Mouse (Mus musculus) MEL (cell line): ENCODE measurements around the gene Grk3. TPM values are rescaled to one million over a fixed set of nuclear protein-coding genes. Genes with fewer than 3 reads are reported as not detected.

Experiments used
- DNase-seq: peaks from one replicate; pipeline ENCODE4 v3.0.0; 2011; ENCODE audit warnings: low read depth, low spot score
- H3K27ac ChIP-seq: 2 replicates; pipeline ENCODE4 v1.5.1; 2012; ENCODE audit warnings: low read depth, mild to moderate bottlenecking, control low read depth, low read length, moderate library complexity; ENCODE audit not compliant: control insufficient read depth
- H3K27me3 ChIP-seq, 2 experiments: fragments of 150-350 bp in 1 of 2; sonication (generic) in 1 of 2; 2 replicates each; pipeline ENCODE4 v1.6.1; 2012; ENCODE audit warnings: low read length in 2 of 2, mild to moderate bottlenecking in 2 of 2, improper control_type of control experiment in 1 of 2, moderate library complexity in 1 of 2; ENCODE audit not compliant: insufficient read depth in 2 of 2, control insufficient read depth in 1 of 2
- H3K36me3 ChIP-seq, 2 experiments: 2 replicates each; pipeline ENCODE4 v1.6.1; 2012 to 2014; ENCODE audit warnings: low read length in 2 of 2, improper control_type of control experiment in 1 of 2, inconsistent platforms in 1 of 2, mild to moderate bottlenecking in 1 of 2; ENCODE audit not compliant: insufficient read depth in 2 of 2, control insufficient read depth in 1 of 2
- H3K4me1 ChIP-seq, 2 experiments: fragments of 150-350 bp in 1 of 2; sonication (generic) in 1 of 2; 2 replicates each; pipeline ENCODE4 v1.6.1; 2012; ENCODE audit warnings: low read length in 2 of 2, improper control_type of control experiment in 1 of 2, mild to moderate bottlenecking in 1 of 2; ENCODE audit not compliant: insufficient read depth in 2 of 2, control insufficient read depth in 1 of 2
- H3K4me3 ChIP-seq, 2 experiments: fragments of 150-350 bp in 1 of 2; sonication (generic) in 1 of 2; 2 replicates each; pipeline ENCODE4 v1.5.1; 2012; ENCODE audit warnings: low read depth in 2 of 2, low read length in 2 of 2, mild to moderate bottlenecking in 2 of 2, moderate library complexity in 2 of 2, control low read depth in 1 of 2, improper control_type of control experiment in 1 of 2; ENCODE audit not compliant: control insufficient read depth in 1 of 2, insufficient read depth in 1 of 2
- H3K79me2 ChIP-seq: 2 replicates; pipeline ENCODE4 v1.6.1; 2012; ENCODE audit warnings: mild to moderate bottlenecking, low read length, moderate library complexity; ENCODE audit not compliant: control insufficient read depth, poor library complexity, insufficient read depth
- H3K9ac ChIP-seq: 2 replicates; pipeline ENCODE4 v1.6.1; 2012; ENCODE audit warnings: low read depth, mild to moderate bottlenecking, control low read depth, low read length, moderate library complexity; ENCODE audit not compliant: control insufficient read depth, poor library complexity, severe bottlenecking
- H3K9me3 ChIP-seq: fragments of 150-350 bp; sonication (generic); replicated peaks from 2 replicates; pipeline ENCODE4 v1.6.1; 2012; ENCODE audit warnings: mild to moderate bottlenecking, low read length, improper control_type of control experiment, moderate library complexity; ENCODE audit not compliant: insufficient read depth
- BHLHE40 ChIP-seq: IDR thresholded peaks from 2 replicates; pipeline ENCODE4 v1.6.1; 2012; ENCODE audit warnings: low read depth, mild to moderate bottlenecking, inconsistent platforms, low read length, improper control_type of control experiment, borderline replicate concordance
- CHD2 ChIP-seq: IDR thresholded peaks from 2 replicates; pipeline ENCODE4 v1.6.1; 2011; ENCODE audit warnings: low read length, improper control_type of control experiment
- CTCF ChIP-seq, 3 experiments: IDR thresholded peaks in 2 of 3; conservative IDR thresholded peaks in 1 of 3; 2 replicates each; pipeline ENCODE4 v1.5.1; 2011 to 2012; ENCODE audit warnings: low read length in 3 of 3, low read depth in 2 of 3, mild to moderate bottlenecking in 2 of 3, improper control_type of control experiment in 1 of 3, inconsistent platforms in 1 of 3, mixed read lengths in 1 of 3, moderate library complexity in 1 of 3; ENCODE audit not compliant: control insufficient read depth in 1 of 3, insufficient read depth in 1 of 3, poor library complexity in 1 of 3, severe bottlenecking in 1 of 3
- EP300 ChIP-seq, 2 experiments: IDR thresholded peaks; 2 replicates each; pipeline ENCODE4 v1.6.1; 2011; ENCODE audit warnings: improper control_type of control experiment in 2 of 2, low read length in 2 of 2, low read depth in 1 of 2, mild to moderate bottlenecking in 1 of 2
- ETS1 ChIP-seq: IDR thresholded peaks from 2 replicates; pipeline ENCODE4 v1.6.1; 2012; ENCODE audit warnings: low read depth, mild to moderate bottlenecking, inconsistent platforms, low read length, improper control_type of control experiment, moderate library complexity
- HCFC1 ChIP-seq: IDR thresholded peaks from 2 replicates; pipeline ENCODE4 v1.6.1; 2012; ENCODE audit warnings: low read depth, mild to moderate bottlenecking, inconsistent platforms, low read length, improper control_type of control experiment, moderate library complexity
- JUND ChIP-seq: IDR thresholded peaks from 2 replicates; pipeline ENCODE4 v1.6.1; 2011; ENCODE audit warnings: low read depth, mild to moderate bottlenecking, improper control_type of control experiment, low read length
- KAT2A ChIP-seq: conservative IDR thresholded peaks from 2 replicates; pipeline ENCODE4 v1.6.1; 2012; ENCODE audit warnings: low read depth, low read length, improper control_type of control experiment, inconsistent platforms
- MAFK ChIP-seq: IDR thresholded peaks from 2 replicates; pipeline ENCODE4 v1.6.1; 2011; ENCODE audit warnings: low read depth, mild to moderate bottlenecking, low read length, improper control_type of control experiment, borderline replicate concordance
- MAX ChIP-seq: IDR thresholded peaks from 2 replicates; pipeline ENCODE4 v1.6.1; 2011; ENCODE audit warnings: low read length, improper control_type of control experiment
- MAZ ChIP-seq: IDR thresholded peaks from 2 replicates; pipeline ENCODE4 v1.6.1; 2012; ENCODE audit warnings: low read depth, mild to moderate bottlenecking, inconsistent platforms, low read length, improper control_type of control experiment
- MEF2A ChIP-seq: IDR thresholded peaks from 2 replicates; pipeline ENCODE4 v1.6.1; 2014; ENCODE audit warnings: low read depth, mild to moderate bottlenecking, inconsistent platforms, low read length, improper control_type of control experiment; ENCODE audit not compliant: poor library complexity, insufficient replicate concordance, severe bottlenecking; ENCODE audit errors: extremely low read depth
- MXI1 ChIP-seq: IDR thresholded peaks from 2 replicates; pipeline ENCODE4 v1.6.1; 2011; ENCODE audit warnings: mild to moderate bottlenecking, low read depth, low read length, improper control_type of control experiment
- NRF1 ChIP-seq: IDR thresholded peaks from 2 replicates; pipeline ENCODE4 v1.6.1; 2014; ENCODE audit warnings: low read depth, mild to moderate bottlenecking, inconsistent platforms, low read length, improper control_type of control experiment, moderate library complexity; ENCODE audit not compliant: poor library complexity, insufficient read depth, severe bottlenecking
- POLR2AphosphoS5 ChIP-seq: IDR thresholded peaks from 2 replicates; pipeline ENCODE4 v1.6.1; 2012; ENCODE audit warnings: low read depth, borderline replicate concordance, mild to moderate bottlenecking, inconsistent platforms, low read length, moderate library complexity, mixed read lengths
- RAD21 ChIP-seq: IDR thresholded peaks from 2 replicates; pipeline ENCODE4 v1.6.1; 2011; ENCODE audit warnings: mild to moderate bottlenecking, low read depth, low read length, improper control_type of control experiment
- RCOR1 ChIP-seq: IDR thresholded peaks from 2 replicates; pipeline ENCODE4 v1.6.1; 2012; ENCODE audit warnings: low read depth, mild to moderate bottlenecking, inconsistent platforms, low read length, improper control_type of control experiment
- SMC3 ChIP-seq: IDR thresholded peaks from 2 replicates; pipeline ENCODE4 v1.6.1; 2011; ENCODE audit warnings: low read depth, low read length, improper control_type of control experiment
- TAL1 ChIP-seq: IDR thresholded peaks from 2 replicates; pipeline ENCODE4 v1.6.1; 2012; ENCODE audit warnings: mild to moderate bottlenecking, inconsistent platforms, low read length, moderate library complexity, mixed read lengths
- TBP ChIP-seq: IDR thresholded peaks from 2 replicates; pipeline ENCODE4 v1.8.0; 2011; ENCODE audit warnings: low read depth, low read length, improper control_type of control experiment
- TCF12 ChIP-seq: IDR thresholded peaks from 2 replicates; pipeline ENCODE4 v1.6.1; 2014; ENCODE audit warnings: low read depth, mild to moderate bottlenecking, inconsistent platforms, low read length, improper control_type of control experiment, moderate library complexity
- UBTF ChIP-seq: IDR thresholded peaks from 2 replicates; pipeline ENCODE4 v1.6.1; 2012; ENCODE audit warnings: low read depth, mild to moderate bottlenecking, inconsistent platforms, low read length, improper control_type of control experiment, moderate library complexity, borderline replicate concordance; ENCODE audit not compliant: insufficient read depth
- ZKSCAN1 ChIP-seq: IDR thresholded peaks from 2 replicates; pipeline ENCODE4 v1.6.1; 2012; ENCODE audit warnings: low read depth, mild to moderate bottlenecking, inconsistent platforms, low read length, improper control_type of control experiment, moderate library complexity
- ZMIZ1 ChIP-seq: IDR thresholded peaks from 2 replicates; pipeline ENCODE4 v1.6.1; 2012; ENCODE audit warnings: low read depth, mild to moderate bottlenecking, inconsistent platforms, low read length, improper control_type of control experiment, moderate library complexity
- ZNF384 ChIP-seq: IDR thresholded peaks from 2 replicates; pipeline ENCODE4 v1.6.1; 2012; ENCODE audit warnings: low read depth, mild to moderate bottlenecking, inconsistent platforms, low read length, improper control_type of control experiment
- polyA plus RNA-seq, 2 experiments: library from polyadenylated mRNA; stranded (reverse) in 1 of 2; unstranded in 1 of 2; fragments of >175 nt in 1 of 2; fragments of >200 nt in 1 of 2; gene quantifications; 2 replicates each; pipeline versions ENCODE4 v1.2.1 to v1.2.4; 2012; ENCODE audit warnings: low replicate concordance in 2 of 2, low read depth in 1 of 2; ENCODE audit not compliant: insufficient read length in 2 of 2, insufficient read depth in 1 of 2, missing spikeins in 1 of 2
- total RNA-seq: library from RNA; depleted of rRNA; stranded (reverse); fragments of 300-350 nt; gene quantifications from 2 replicates; pipeline ENCODE4 v1.2.3, GENCODE M21; 2012

Grk3 gene
- total and polyA plus RNA-seq, 3 experiments, result not detected

GRCm38 (mm10) chr5:112945925-112946324 is 69.7 kb downstream of the Grk3 start:
- H3K79me2 ChIP-seq, result no peaks in the 10 kb centered on the region
- no peaks in the 10 kb centered on the region for H3K4me1 ChIP-seq
- no peaks in the 10 kb centered on the region for H3K9me3 ChIP-seq
- H3K4me3 ChIP-seq, result no peak overlapping the region
- TF ChIP-seq MEF2A (no peak), EP300 (IDR thresholded peaks at IDR 0.05; ENCODE audit: low read depth in 1 of 2, low read length in 2 of 2) (no peak), POLR2AphosphoS5 (no peak), ZMIZ1 (no peak), SMC3 (no peak), UBTF (no peak), RCOR1 (no peak), MAX (no peak), ZKSCAN1 (no peak), TCF12 (no peak)
- H3K36me3 ChIP-seq, result no peaks in the 10 kb centered on the region
- H3K27me3 ChIP-seq, result no peaks in the 10 kb centered on the region
- no peak overlapping the region for H3K9ac ChIP-seq
- H3K27ac ChIP-seq, result no peak overlapping the region
- DNase-seq, result no peak

- Histone ChIP-seq H3K36me3 (no peaks in the 10 kb centered on the region), H3K9ac (no peak overlapping the region), H3K79me2 (no peaks in the 10 kb centered on the region), H3K27me3 (no peaks in the 10 kb centered on the region), H3K4me3 (no peak overlapping the region), H3K27ac (no peak overlapping the region), H3K4me1 (no peaks in the 10 kb centered on the region), H3K9me3 (no peaks in the 10 kb centered on the region)
- TF ChIP-seq CTCF (IDR thresholded peaks at IDR 0.05 in 2 of 3, conservative IDR thresholded peaks at IDR 0.05 in 1 of 3; ENCODE audit: control insufficient read depth in 1 of 3, insufficient read depth in 1 of 3, low read depth in 2 of 3, low read length in 3 of 3, poor library complexity in 1 of 3, severe bottlenecking in 1 of 3), result no peak
- TF ChIP-seq ZNF384, result no peak
- no peak for TF ChIP-seq NRF1
- no peak for TF ChIP-seq MXI1
- TF ChIP-seq SMC3, result no peak
- no peak for TF ChIP-seq JUND
- TF ChIP-seq ZMIZ1, result no peak
- TF ChIP-seq TBP, result no peak
- no peak for TF ChIP-seq ETS1
- TF ChIP-seq RAD21, result no peak
- TF ChIP-seq MAFK, result no peak
- no peak for TF ChIP-seq CHD2
- no peak for TF ChIP-seq MAZ
- TF ChIP-seq KAT2A, result no peak
- TF ChIP-seq TAL1, result no peak
- no peak for TF ChIP-seq MAX
- no peak for TF ChIP-seq HCFC1
- TF ChIP-seq TCF12, result no peak
- TF ChIP-seq BHLHE40, result no peak
- no peak for DNase-seq
Measured at GRCm38 (mm10) chr5:112942244-112942643, 73.3 kb downstream of the Grk3 start.
